Mouse (Mus musculus): ENCODE results near the gene Plac9b. TPM values are rescaled to one million over a fixed set of nuclear protein-coding genes. Genes with fewer than 3 reads are reported as not detected.
"Not testable (repeated sequence)": the region's sequence is repeated elsewhere in the genome, so short reads cannot be mapped to it uniquely, and the experiment has no call there.

The Plac9b gene
- polyA plus RNA-seq, 1 experiment from 2014 or later, result 2.7 TPM

DNA sequence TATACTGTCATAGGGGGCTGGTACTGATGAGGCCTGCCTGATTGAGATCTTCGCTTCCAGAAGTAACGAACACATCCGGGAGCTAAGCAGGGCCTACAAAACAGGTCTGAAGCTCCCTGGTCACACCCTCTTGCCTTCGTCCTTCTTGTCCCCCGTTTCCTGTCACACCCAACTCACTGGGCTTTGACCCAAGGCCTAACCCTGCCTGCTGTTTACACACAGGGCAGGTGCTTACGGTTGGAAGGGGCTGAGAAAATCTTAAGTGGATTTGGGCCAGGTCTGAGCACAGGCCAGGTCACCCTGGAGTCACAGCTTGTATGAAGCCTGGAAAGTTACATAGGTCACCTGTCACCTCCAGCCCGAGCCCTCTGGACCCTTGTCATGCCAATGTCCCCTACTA, 26.2 kb downstream of the Plac9b start:
- no CpG with 5 or more reads among the region's 7 CpGs for WGBS
- not testable (repeated sequence) for H3K27ac ChIP-seq (replicated peaks); ATAC-seq (ENCODE audit: low read depth); H3K4me3 ChIP-seq; H3K4me1 ChIP-seq (replicated peaks); H3K36me3 ChIP-seq; H3K9ac ChIP-seq; H3K9me3 ChIP-seq; H3K4me2 ChIP-seq; H3K27me3 ChIP-seq

GRCm38 (mm10) chr14:26147095-26147494, 35.2 kb downstream of the Plac9b start:
- no CpG with 5 or more reads among the region's 2 CpGs for WGBS

GRCm38 (mm10) chr14:26119095-26119494, 63.2 kb downstream of the Plac9b start:
- H3K4me1 ChIP-seq (replicated peaks); H3K36me3 ChIP-seq; H3K9ac ChIP-seq; ATAC-seq (ENCODE audit: low read depth); H3K4me2 ChIP-seq; H3K27ac ChIP-seq (replicated peaks); H3K9me3 ChIP-seq; H3K27me3 ChIP-seq; H3K4me3 ChIP-seq: not testable (repeated sequence)
- no CpG with 5 or more reads among the region's 7 CpGs for WGBS

More at GRCm38 (mm10) chr14:26147095-26147494, 35.2 kb downstream of the Plac9b start:
- not testable (repeated sequence) for H3K27ac ChIP-seq (replicated peaks); H3K9me3 ChIP-seq; H3K9ac ChIP-seq; H3K36me3 ChIP-seq; ATAC-seq (ENCODE audit: low read depth); H3K4me1 ChIP-seq (replicated peaks); H3K4me3 ChIP-seq; H3K4me2 ChIP-seq; H3K27me3 ChIP-seq

DNA sequence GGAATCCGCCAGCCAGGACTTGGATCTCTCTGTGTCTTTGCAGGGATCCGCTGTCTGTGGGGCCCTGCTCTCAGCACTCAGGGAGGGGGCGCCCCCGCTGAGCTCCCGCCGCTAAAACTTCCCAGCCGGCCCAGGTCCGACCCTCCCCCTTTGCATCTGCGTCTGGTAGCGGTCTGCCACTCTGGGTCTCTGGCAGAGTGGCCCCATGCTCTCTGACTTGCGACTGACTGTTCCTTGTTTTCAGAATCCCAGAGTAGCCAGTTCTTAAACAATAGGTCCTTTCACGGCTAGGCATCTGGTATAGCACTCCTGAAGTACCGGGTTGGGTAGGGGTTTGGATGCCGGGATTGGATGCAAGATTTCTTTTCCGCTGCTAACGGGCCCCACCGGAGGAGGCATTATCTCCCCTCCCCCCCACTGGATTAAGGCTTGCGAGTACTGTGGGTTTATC, 63.7 kb downstream of the Plac9b start:
- not testable (repeated sequence) for H3K9me3 ChIP-seq; H3K27ac ChIP-seq (replicated peaks); H3K36me3 ChIP-seq; H3K4me1 ChIP-seq (replicated peaks); H3K4me2 ChIP-seq; H3K9ac ChIP-seq; H3K4me3 ChIP-seq; H3K27me3 ChIP-seq
- WGBS, result no CpG with 5 or more reads among the region's 18 CpGs
- peak; percentile 94 for ATAC-seq (ENCODE audit: low read depth)

DNA sequence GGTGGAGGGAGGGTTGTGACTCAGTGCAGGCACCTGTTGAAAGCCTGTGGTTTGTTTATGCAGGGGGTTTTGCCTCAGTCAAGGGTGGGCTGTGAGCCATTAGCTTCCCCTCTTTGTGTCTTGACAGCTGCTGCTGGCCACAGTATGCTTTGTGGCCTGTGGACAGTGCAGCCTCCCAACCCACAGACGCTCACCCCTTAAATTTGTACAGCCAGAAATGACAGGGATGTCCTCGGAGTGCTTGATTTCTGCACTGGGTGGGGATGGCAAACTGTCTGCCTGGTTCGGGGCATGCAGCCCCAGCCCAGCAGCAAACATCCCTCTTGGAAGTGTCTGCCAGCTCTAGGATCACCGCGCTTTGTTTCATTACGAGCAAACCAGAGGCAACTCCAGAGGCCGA, 64.1 kb downstream of the Plac9b start, which contains the start of gene Duxbl2:
TSS of gene Duxbl2 (plus strand) at position 200 of the 400 bp plus-strand sequence.
- not testable (repeated sequence) for H3K9ac ChIP-seq; H3K27ac ChIP-seq (replicated peaks); H3K4me3 ChIP-seq; H3K36me3 ChIP-seq; H3K4me1 ChIP-seq (replicated peaks); H3K9me3 ChIP-seq; H3K27me3 ChIP-seq; H3K4me2 ChIP-seq
- WGBS, result no CpG with 5 or more reads among the region's 7 CpGs
- ATAC-seq (ENCODE audit: low read depth), result peak; percentile 74

Other genes with a start within 250 kb of the Plac9b start
- gene Cphx1, start 244.2 kb downstream of the Plac9b start, polyA plus RNA-seq (2015; fragmentation: Nextera tagmentation; extraction: Ambion mirVana), result not detected in 2 replicates
- 3.0 and 3.1 TPM in 2 replicates for gene Duxbl1, start 203.9 kb downstream of the Plac9b start, polyA plus RNA-seq (2015; fragmentation: Nextera tagmentation; extraction: Ambion mirVana)
- 4.2 and 6.8 TPM in 2 replicates for gene Gm9780, start 139.8 kb downstream of the Plac9b start, polyA plus RNA-seq (2015; fragmentation: Nextera tagmentation; extraction: Ambion mirVana)
- gene Tmem254c, start 115.1 kb downstream of the Plac9b start, polyA plus RNA-seq (2015; fragmentation: Nextera tagmentation; extraction: Ambion mirVana), result 20.2 and 23.7 TPM in 2 replicates
- not detected in 2 replicates for gene Cphx2, start 101.0 kb downstream of the Plac9b start, polyA plus RNA-seq (2015; fragmentation: Nextera tagmentation; extraction: Ambion mirVana)
- gene Cphx3, start 100.2 kb downstream of the Plac9b start, polyA plus RNA-seq (2015; fragmentation: Nextera tagmentation; extraction: Ambion mirVana), result not detected in 2 replicates
- gene Duxbl2, start 64.1 kb downstream of the Plac9b start, polyA plus RNA-seq (2015; fragmentation: Nextera tagmentation; extraction: Ambion mirVana), result 0.59 TPM in 1 of 2 replicates, not detected in the other
- 20.7 and 23.4 TPM in 2 replicates for gene Tmem254b, start 24.6 kb upstream of the Plac9b start, polyA plus RNA-seq (2015; fragmentation: Nextera tagmentation; extraction: Ambion mirVana)
- 3.8 and 4.4 TPM in 2 replicates for gene Duxbl3, start 75.5 kb upstream of the Plac9b start, polyA plus RNA-seq (2015; fragmentation: Nextera tagmentation; extraction: Ambion mirVana)

All from neural tube, embryonic 13.5 days (tissue).